Mouse (Mus musculus) lung, embryonic 15.5 days (tissue): ENCODE results near the gene Tbc1d30. TPM values are rescaled to one million over a fixed set of nuclear protein-coding genes. Genes with fewer than 3 reads are reported as not detected.

Source experiments
- ATAC-seq: fragments of 200-750 bp; cut with Nextera tagmentation; 2 replicates; pipeline ENCODE4 v1.8.0; 2017; ENCODE audit warnings: moderate number of reproducible peaks, borderline replicate concordance; ENCODE audit not compliant: low FRiP score, low TSS enrichment; ENCODE audit errors: extremely low read depth
- H3K27ac ChIP-seq: fragments of 300-500 bp; sonication (generic); 2 replicates; pipeline ENCODE4 v1.5.1; 2015; ENCODE audit warnings: moderate library complexity, mild to moderate bottlenecking, inconsistent platforms
- H3K27me3 ChIP-seq: fragments of 300-500 bp; sonication (generic); 2 replicates; pipeline ENCODE4 v1.6.1; 2015; ENCODE audit warnings: inconsistent platforms
- H3K36me3 ChIP-seq: fragments of 300-500 bp; sonication (generic); 2 replicates; pipeline ENCODE4 v1.6.1; 2015; ENCODE audit warnings: inconsistent platforms
- H3K4me1 ChIP-seq: fragments of 300-500 bp; sonication (generic); 2 replicates; pipeline ENCODE4 v1.6.1; 2015; ENCODE audit warnings: inconsistent platforms
- H3K4me2 ChIP-seq: fragments of 300-500 bp; sonication (generic); 2 replicates; pipeline ENCODE4 v1.6.1; 2015; ENCODE audit warnings: inconsistent platforms, mild to moderate bottlenecking, moderate library complexity
- H3K4me3 ChIP-seq: fragments of 300-500 bp; sonication (generic); 2 replicates; pipeline ENCODE4 v1.5.1; 2015; ENCODE audit warnings: mild to moderate bottlenecking, inconsistent platforms
- H3K9ac ChIP-seq: fragments of 300-500 bp; sonication (generic); 2 replicates; pipeline ENCODE4 v1.6.1; 2015; ENCODE audit warnings: inconsistent platforms
- H3K9me3 ChIP-seq: fragments of 300-500 bp; sonication (generic); 2 replicates; pipeline ENCODE4 v1.6.1; 2016; ENCODE audit warnings: inconsistent platforms
- WGBS: fragments of 180-500 bp; shearing (Covaris S2); methylation state at CpG from one replicate; pipeline ENCODE4 v1.1.7; 2015; 5-methylcytosine and 5-hydroxymethylcytosine counted together
- polyA plus RNA-seq: library from polyadenylated mRNA; unstranded; fragments of >200 nt; fragmentation: Nextera tagmentation; extraction: Ambion mirVana; gene quantifications from 2 replicates; pipeline ENCODE4 v1.2.1, GENCODE M21; 2015

Tbc1d30 gene
- 2.8 and 3.5 TPM in 2 replicates for polyA plus RNA-seq

DNA sequence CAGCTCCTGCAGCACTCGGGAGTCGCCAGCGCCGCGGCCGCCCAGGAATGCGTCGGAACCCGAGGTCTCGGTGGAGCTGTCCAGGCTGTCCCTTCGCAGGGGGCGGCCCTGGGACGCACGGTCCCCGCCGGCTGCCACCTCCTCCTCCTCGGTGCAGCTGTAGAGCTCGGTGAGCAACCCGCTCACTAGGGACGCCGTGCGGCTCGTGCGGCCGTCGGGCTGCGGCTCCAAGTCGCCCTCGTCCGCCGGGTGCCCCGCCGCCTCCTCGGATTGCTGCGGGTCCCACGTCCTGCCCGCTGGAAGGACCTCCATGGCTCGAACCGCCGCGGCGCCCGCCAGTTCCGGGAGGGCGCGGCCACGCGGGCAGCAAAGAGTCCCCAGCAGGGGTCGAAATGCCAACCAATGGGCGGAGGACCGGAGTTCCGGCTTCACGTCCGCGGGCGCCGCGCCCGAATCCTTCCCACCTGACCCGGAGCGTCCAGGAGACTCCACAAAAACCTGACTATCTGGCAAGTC, at the start of gene Tbc1d30:
TSS of gene Tbc1d30 (minus strand) at position 213 of the 516 bp plus-strand sequence.
- peak; percentile 91 for ATAC-seq
- H3K4me2 ChIP-seq, result peak within 1 kb of the TSS; percentile 95
- H3K9ac ChIP-seq, result peak within 1 kb of the TSS; percentile 46
- H3K9me3 ChIP-seq, result no peaks in the 10 kb centered on the region
- peak within 1 kb of the TSS; percentile 60 for H3K4me3 ChIP-seq
- peaks cover 21% of the 10 kb centered on the region for H3K4me1 ChIP-seq
- H3K27ac ChIP-seq, result peak within 1 kb of the TSS; percentile 78
- under 1% methylated on average over 61 of the region's 61 CpGs for WGBS
- no peaks in the 10 kb centered on the region for H3K36me3 ChIP-seq
- peaks cover 29% of the 10 kb centered on the region for H3K27me3 ChIP-seq

DNA sequence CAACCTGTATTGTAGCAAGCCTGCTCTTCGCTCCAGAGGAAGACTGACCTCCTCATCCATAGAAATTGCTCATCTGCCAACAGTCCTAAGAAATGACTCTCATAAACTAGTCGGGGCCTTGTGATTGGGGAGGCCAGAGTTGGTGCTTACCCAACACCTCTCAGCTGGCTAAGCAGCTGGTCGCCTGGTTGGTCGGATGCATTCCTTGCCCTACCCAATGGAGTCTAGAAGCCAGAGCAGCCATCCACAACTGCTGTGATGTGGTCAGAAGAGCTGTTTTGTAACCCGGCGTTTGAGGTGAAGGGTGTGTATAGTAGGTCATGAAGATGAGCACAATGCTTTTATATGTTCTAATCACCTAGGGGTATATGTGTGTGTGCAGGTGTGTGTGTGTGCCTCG, 47.5 kb upstream of the Tbc1d30 start:
- Histone ChIP-seq H3K4me2 (no peak overlapping the region), H3K4me3 (no peak overlapping the region), H3K9ac (no peak overlapping the region), H3K27ac (no peak overlapping the region), H3K36me3 (0 out of 2 replicates have a peak, but pooled peaks cover 1% of the 10 kb centered on the region), H3K27me3 (no peaks in the 10 kb centered on the region), H3K9me3 (no peaks in the 10 kb centered on the region), H3K4me1 (peaks cover 24% of the 10 kb centered on the region)
- 87% methylated on average over 7 of the region's 7 CpGs for WGBS
- ATAC-seq, result no peak

DNA sequence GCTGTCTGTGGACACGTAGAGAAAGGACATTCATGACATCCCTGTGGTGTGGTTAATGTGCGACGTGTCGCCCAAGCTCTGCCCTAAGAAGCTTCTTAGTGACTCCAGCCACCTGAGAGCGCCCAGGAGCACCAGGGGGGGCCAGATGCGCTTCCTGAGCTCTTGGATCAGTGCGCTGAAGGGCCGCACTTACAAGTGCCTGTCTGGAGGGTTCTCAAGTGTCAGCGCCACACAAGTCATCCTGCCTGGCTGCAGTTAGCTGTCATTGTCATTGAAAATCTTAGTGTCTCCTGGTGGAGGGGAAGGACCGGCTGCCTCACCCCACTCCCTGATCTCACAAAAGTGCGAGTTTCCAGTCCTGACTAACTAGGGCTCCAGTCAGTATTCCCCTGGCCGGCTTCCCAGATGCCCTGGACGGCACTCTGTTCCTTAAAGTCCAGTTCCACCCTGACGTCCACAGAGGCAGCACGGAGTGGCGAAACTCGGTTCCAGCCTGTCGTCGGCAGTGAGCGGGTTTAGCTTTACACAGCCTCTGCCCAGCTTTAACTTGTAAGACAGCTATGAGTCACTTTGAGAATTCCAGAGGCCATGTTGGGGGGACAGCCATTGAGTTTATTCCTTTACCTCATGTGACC, 44.6 kb upstream of the Tbc1d30 start:
- ATAC-seq, result no peak
- H3K36me3 ChIP-seq, result peaks cover 30% of the 10 kb centered on the region

DNA sequence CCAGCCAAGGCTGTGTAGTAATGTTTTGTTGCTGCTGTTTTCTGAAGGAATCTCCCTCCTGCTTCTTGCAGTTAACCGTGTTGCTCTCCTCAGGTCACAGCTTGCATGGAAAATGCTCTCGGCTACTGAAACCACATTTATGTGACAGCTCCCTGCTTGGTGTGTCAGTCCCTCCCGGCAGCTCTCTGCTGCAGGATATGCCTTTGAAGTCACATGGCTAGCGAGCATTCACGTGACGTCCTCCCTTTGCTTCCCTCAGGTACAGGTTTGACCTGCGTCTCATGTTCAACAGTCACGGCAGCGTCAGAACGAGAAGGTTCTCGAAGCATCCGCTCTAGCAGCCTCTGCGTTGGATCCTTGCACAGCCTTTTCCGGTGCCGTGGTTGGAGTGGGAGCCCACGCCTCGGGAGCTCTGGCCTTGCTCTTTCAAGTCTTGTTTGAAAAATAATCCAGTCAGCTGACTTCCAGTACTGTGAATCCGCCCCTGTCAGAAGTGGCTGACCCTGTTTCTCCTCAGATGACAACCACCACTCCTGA, 43.8 kb upstream of the Tbc1d30 start:
- WGBS, result 58% methylated on average over 18 of the region's 18 CpGs
- no peak for ATAC-seq
- Histone ChIP-seq H3K9ac (no peak overlapping the region), H3K4me1 (peaks cover 31% of the 10 kb centered on the region), H3K4me2 (no peak overlapping the region), H3K4me3 (no peak overlapping the region), H3K27ac (peak overlapping the region; percentile 33; the same call in 1 of the 2 replicates), H3K27me3 (no peaks in the 10 kb centered on the region), H3K9me3 (no peaks in the 10 kb centered on the region), H3K36me3 (peaks cover 33% of the 10 kb centered on the region)

More for the DNA sequence above, 44.6 kb upstream of the Tbc1d30 start:
- no peak overlapping the region for H3K9ac ChIP-seq
- no peak overlapping the region for H3K4me3 ChIP-seq
- no peaks in the 10 kb centered on the region for H3K9me3 ChIP-seq
- WGBS, result 63% methylated on average over 20 of the region's 20 CpGs
- peaks cover 31% of the 10 kb centered on the region for H3K4me1 ChIP-seq
- H3K4me2 ChIP-seq, result no peak overlapping the region
- no peak overlapping the region for H3K27ac ChIP-seq
- H3K27me3 ChIP-seq, result no peaks in the 10 kb centered on the region

DNA sequence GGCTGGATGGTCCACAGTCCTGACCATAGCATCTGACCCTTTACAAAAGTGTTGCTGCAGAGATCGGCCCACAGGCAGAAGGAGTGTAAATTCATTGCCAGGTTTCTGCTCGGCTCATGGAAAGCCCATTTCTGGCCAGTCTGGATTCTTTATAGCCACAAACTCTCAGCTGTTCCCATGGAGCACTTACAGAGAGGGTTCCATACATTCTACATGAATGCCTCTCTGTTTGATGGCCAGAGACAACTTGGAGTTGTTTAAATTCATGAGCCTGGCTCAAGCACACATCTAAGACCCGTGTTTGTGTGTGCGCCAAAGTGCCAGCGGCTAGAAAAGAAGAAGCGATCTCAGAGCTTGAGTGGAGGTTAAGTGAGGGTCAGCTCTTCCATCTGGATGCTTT, 43.2 kb upstream of the Tbc1d30 start:
- no peak overlapping the region for H3K9ac ChIP-seq
- no peak overlapping the region for H3K4me2 ChIP-seq
- no peak overlapping the region for H3K4me3 ChIP-seq
- peaks cover 31% of the 10 kb centered on the region for H3K4me1 ChIP-seq
- no peaks in the 10 kb centered on the region for H3K27me3 ChIP-seq
- no peaks in the 10 kb centered on the region for H3K9me3 ChIP-seq
- no peak; the same call in 1 of the 2 replicates for ATAC-seq
- H3K27ac ChIP-seq, result peak overlapping the region; percentile 33; the same call in 1 of the 2 replicates
- 38% methylated on average over 6 of the region's 6 CpGs for WGBS
- H3K36me3 ChIP-seq, result peaks cover 35% of the 10 kb centered on the region

DNA sequence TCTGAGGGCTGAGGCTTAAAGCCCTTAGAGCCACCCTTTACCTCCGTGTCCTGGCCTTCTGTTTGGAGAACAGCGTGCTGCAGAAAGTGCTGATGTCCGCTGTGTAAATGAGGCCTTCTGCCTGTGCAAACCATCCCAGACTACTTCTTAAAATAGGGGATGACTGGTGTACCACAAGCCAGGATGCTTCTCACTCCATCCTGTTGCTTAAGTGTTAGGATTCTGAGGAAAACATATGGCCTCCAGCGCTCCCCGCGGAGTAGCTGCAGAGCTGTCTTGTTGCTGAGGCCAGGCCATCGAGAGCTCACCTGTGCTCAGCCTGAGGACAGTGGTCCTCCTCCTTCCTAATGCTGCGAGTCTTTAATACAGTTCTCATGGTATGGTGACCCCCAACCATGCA, 40.8 kb upstream of the Tbc1d30 start:
- H3K36me3 ChIP-seq, result peaks cover 45% of the 10 kb centered on the region
- peaks cover 33% of the 10 kb centered on the region for H3K4me1 ChIP-seq
- H3K9ac ChIP-seq, result no peak overlapping the region
- no peak overlapping the region for H3K27ac ChIP-seq
- H3K9me3 ChIP-seq, result no peaks in the 10 kb centered on the region
- H3K4me3 ChIP-seq, result no peak overlapping the region
- H3K4me2 ChIP-seq, result no peak overlapping the region
- no peak for ATAC-seq
- WGBS, result 93% methylated on average over 8 of the region's 8 CpGs
- H3K27me3 ChIP-seq, result no peaks in the 10 kb centered on the region

DNA sequence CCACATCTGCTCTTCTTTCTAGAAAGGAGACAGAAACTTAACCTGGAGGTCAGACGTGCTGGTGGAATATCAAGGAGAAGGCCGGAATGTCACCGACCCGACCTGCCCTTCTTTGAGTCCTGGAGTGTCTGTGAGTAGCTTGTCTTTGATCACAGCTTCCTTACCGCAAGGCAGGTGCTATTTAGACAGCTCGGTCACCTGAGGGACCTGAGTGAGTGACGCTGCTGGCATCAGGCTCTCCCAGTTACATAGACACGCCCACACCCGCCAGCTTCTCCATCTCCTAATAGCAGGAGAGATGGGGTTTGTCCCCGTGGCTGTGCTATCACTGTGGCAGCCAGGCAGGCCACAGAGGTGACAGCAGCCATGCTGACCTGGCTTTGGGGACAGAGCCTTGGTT, 39.5 kb upstream of the Tbc1d30 start:
- H3K4me3 ChIP-seq, result no peak overlapping the region
- H3K9ac ChIP-seq, result no peak overlapping the region
- ATAC-seq, result no peak
- H3K4me1 ChIP-seq, result peaks cover 42% of the 10 kb centered on the region
- H3K36me3 ChIP-seq, result peaks cover 45% of the 10 kb centered on the region
- no peak overlapping the region for H3K27ac ChIP-seq
- no peaks in the 10 kb centered on the region for H3K9me3 ChIP-seq
- 56% methylated on average over 10 of the region's 10 CpGs for WGBS
- no peak overlapping the region for H3K4me2 ChIP-seq
- no peaks in the 10 kb centered on the region for H3K27me3 ChIP-seq

GRCm38 (mm10) chr10:121386347-121386746, 35.3 kb upstream of the Tbc1d30 start:
- 29% methylated on average over 9 of the region's 9 CpGs for WGBS
- no peaks in the 10 kb centered on the region for H3K27me3 ChIP-seq
- peaks cover 53% of the 10 kb centered on the region for H3K36me3 ChIP-seq

GRCm38 (mm10) chr10:121385695-121386094, 34.6 kb upstream of the Tbc1d30 start:
- Histone ChIP-seq H3K27me3 (no peaks in the 10 kb centered on the region), H3K4me1 (peaks cover 22% of the 10 kb centered on the region), H3K4me3 (no peak overlapping the region), H3K9me3 (no peaks in the 10 kb centered on the region), H3K9ac (no peak overlapping the region), H3K36me3 (peaks cover 53% of the 10 kb centered on the region), H3K4me2 (no peak overlapping the region), H3K27ac (no peak overlapping the region)
- 81% methylated on average over 6 of the region's 6 CpGs for WGBS
- ATAC-seq, result no peak

More at GRCm38 (mm10) chr10:121386347-121386746, 35.3 kb upstream of the Tbc1d30 start:
- no peak overlapping the region for H3K4me3 ChIP-seq
- no peaks in the 10 kb centered on the region for H3K9me3 ChIP-seq
- H3K27ac ChIP-seq, result no peak overlapping the region
- peaks cover 22% of the 10 kb centered on the region for H3K4me1 ChIP-seq
- H3K4me2 ChIP-seq, result no peak overlapping the region
- ATAC-seq, result no peak
- no peak overlapping the region for H3K9ac ChIP-seq

DNA sequence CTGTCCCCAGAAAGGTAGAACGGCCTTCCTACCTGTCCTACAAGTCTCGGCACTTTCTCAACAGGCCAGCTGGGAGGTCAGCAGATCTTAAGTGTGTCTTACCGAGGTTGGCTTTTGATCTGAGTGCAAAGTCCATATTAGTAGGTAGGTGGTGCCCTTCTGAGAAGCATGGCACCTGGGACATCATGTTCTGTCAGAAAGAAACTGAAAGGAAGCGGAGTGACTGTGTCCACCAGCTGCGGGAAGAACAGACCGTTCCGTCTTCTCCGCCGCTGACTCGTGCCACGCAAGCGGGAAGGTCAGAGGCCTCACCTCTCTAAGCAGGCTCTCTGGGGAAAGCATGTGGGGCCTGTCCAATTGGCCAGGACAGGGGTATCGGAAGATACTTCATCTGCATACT, 33.6 kb upstream of the Tbc1d30 start:
- WGBS, result 85% methylated on average over 13 of the region's 13 CpGs
- ATAC-seq, result no peak
- peaks cover 58% of the 10 kb centered on the region for H3K36me3 ChIP-seq

GRCm38 (mm10) chr10:121381280-121381679, 30.2 kb upstream of the Tbc1d30 start:
- 80% methylated on average over 18 of the region's 18 CpGs for WGBS
- H3K9ac ChIP-seq, result no peak overlapping the region
- peaks cover 77% of the 10 kb centered on the region for H3K36me3 ChIP-seq
- no peak overlapping the region for H3K4me3 ChIP-seq
- peaks cover 14% of the 10 kb centered on the region for H3K4me1 ChIP-seq
- no peak overlapping the region for H3K27ac ChIP-seq
- H3K9me3 ChIP-seq, result no peaks in the 10 kb centered on the region
- no peak for ATAC-seq
- H3K4me2 ChIP-seq, result no peak overlapping the region
- no peaks in the 10 kb centered on the region for H3K27me3 ChIP-seq

More for the DNA sequence above, 33.6 kb upstream of the Tbc1d30 start:
- H3K9ac ChIP-seq, result no peak overlapping the region
- no peaks in the 10 kb centered on the region for H3K9me3 ChIP-seq
- H3K4me2 ChIP-seq, result no peak overlapping the region
- no peaks in the 10 kb centered on the region for H3K27me3 ChIP-seq
- H3K27ac ChIP-seq, result no peak overlapping the region
- H3K4me3 ChIP-seq, result no peak overlapping the region
- peaks cover 22% of the 10 kb centered on the region for H3K4me1 ChIP-seq

- H3K27me3 ChIP-seq, result no peaks in the 10 kb centered on the region
- ATAC-seq, result no peak
- H3K36me3 ChIP-seq, result peaks cover 75% of the 10 kb centered on the region
- no peak overlapping the region for H3K27ac ChIP-seq
- H3K9me3 ChIP-seq, result no peaks in the 10 kb centered on the region
- 96% methylated on average over 3 of the region's 3 CpGs for WGBS
- H3K4me2 ChIP-seq, result no peak overlapping the region
- no peak overlapping the region for H3K4me3 ChIP-seq
- no peaks in the 10 kb centered on the region for H3K4me1 ChIP-seq
- H3K9ac ChIP-seq, result no peak overlapping the region
Measured at GRCm38 (mm10) chr10:121379387-121379786, 28.3 kb upstream of the Tbc1d30 start.
